Mouse (Mus musculus) layer of hippocampus, adult 9-10 months (tissue): ENCODE results near the gene Map3k11.

ENCODE experiments used
- DNase-seq: peaks from one replicate; pipeline ENCODE4 v3.0.0; 2022; ENCODE audit warnings: low spot score

Gene Map3k11

DNA sequence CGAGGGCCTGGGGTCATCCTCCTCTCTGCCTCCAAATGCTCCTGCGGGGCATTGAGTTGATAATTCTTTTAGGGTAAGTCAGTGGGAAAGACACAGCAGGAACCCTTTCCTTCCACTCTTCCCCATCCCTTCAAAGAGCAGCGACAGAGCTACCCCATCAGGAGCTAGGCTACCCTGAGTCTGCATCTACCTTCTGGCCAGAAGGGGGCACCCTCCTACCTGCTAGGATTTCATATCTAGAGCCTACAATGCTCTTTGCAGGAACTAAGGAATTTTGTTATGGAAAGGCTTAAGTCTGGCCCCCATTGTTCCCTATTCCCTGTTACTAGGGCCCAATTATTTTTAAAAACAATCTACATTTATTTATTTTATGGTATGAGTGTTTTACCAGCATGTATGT lies 22.7 kb downstream of the Map3k11 start:
- DNase-seq = no peak

DNA sequence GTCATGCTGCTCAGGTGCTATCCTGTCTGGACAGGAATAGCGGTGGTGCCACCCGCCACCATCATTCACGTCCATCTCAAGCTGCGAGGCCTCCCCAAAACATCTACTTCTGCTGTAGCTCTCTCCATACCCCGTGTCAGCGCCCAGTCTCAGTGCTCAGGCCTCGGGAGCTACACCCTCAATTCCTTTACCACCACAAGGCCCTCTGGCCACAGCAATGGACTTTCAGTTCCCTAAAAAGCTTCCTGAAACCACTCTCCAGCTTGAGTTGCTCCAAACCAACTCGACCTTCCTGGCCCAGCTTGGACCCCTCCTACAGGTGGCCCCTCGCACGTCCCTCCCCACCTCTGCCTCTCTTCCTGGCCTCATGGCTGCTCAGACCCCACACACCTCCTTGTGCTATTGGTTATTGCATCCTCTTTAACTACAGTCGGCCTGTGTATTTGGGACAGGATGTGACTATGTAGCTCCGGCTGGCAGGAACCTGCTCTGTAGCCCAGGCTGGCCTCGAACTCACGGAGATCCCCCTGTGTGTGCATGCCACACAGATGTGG lies 23.4 kb downstream of the Map3k11 start:
- no peak for DNase-seq

DNA sequence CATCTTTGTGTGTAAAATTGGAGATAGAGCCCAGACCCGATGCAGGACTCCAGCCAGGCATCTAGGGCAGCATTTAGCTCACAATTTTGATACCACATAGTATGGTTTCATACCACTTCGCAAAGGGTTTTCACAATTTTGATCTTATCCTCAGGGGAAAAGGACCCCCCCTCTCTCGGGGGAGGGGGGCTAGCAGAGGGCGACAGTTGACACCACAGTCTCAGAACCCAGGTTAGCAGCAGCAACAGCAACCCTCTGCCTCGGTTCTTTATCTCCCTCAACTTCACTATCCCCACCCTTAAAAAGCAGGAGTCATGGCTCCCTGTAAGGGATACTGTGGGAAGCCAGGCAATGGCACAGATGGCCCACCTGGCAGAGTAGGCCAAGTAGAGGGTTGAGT lies 24.7 kb downstream of the Map3k11 start:
- DNase-seq = no peak

DNA sequence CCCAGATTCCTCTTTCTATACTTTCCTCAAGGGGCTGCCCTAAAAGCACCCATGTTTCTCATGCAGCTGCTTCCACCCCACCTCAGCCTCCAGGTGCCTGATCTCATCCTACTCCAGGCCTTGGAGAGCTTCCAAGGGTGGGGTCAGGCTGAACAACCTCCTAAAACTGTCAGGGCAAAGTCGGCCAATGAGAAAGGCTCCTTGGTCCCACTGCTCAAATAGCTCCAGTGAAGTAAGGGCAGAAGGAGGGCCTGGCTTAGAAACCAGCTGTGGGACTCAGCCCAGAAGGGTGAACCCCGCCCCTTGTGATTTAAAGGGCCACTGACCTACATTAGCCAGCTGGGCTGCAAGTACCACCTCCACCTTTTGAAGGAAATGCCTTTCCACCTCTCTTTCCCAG lies 25.2 kb downstream of the Map3k11 start:
- no peak for DNase-seq

DNA sequence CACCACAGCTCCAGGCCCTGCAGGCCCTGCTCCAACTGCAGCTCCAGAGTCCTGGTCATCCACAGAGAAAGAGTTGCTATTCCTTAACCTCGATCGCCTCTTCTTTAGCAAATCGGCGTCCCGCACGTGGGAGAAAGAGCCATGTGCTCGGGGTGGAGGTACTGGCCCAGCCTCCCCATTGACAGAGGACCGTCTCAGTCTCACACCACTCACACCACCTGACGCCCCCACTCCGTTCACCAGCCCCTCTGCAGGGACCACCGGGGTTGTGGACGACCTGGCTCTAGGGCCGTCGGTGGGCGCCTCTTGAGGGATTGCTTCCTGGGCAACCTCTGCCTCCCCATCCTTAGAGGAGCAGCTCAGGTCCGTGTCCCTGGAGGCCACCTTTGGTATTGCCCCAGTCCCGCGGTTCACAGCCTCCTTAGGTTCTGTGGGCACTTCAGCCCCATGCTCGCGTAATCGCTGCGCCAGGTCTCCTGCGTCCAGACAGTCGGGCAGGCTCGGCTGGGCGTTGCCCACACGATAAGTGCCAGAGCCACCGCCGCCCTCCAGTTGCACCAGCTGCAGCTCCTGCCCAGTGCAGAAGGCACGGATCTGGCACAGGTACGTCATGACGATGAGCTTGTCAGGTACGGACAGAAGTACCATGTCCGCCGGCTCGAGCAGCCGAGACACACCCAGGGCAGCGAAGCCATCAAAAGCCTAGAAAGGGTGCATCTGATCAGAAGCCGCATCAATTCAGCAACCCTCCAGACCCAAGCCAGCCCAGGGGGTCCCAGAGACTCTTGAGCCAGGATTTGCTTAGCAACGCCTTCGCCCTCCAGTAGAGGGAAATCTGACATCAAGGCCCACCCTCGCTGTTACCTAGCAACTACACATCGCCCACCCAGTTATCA lies 27.5 kb downstream of the Map3k11 start:
- no peak for DNase-seq

DNA sequence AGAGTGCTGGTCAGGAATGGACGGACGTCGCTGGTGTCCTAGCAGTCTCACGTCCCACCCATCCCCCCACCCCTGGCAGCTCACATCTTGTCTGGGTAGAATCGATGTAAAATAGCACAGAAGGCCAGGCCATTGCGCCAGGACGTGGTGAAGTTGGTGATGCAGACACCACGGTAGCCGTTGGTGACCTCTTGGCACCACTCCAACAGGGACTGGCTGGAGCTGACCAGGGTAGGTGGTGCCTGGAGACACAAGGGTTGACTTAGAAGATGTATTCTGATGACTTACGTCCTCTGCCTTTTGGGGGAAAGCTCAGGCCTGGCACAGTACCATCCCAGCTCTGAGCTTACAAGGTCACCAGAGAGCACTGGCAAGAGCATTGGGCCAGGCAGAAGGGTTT lies 28.4 kb downstream of the Map3k11 start:
- DNase-seq = no peak

DNA sequence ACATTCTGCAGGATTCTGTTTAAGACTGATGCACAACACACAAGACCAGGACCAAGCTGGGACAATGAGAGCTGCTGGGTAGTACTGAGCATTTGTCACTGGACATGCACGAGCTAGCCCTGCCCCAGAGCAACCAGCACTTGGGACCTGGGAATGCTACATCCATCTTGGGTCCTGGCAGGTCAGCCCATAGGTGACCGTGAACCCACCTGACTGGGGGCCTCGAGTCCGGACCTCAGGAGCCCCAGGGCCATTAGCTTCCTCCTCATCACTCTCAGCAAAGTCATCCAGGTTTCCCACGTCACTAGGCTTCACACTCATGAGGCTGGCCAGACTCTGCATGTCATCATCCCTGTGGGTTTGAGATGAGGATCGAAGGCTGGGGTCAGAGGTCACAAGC lies 32.7 kb downstream of the Map3k11 start:
- no peak for DNase-seq

DNA sequence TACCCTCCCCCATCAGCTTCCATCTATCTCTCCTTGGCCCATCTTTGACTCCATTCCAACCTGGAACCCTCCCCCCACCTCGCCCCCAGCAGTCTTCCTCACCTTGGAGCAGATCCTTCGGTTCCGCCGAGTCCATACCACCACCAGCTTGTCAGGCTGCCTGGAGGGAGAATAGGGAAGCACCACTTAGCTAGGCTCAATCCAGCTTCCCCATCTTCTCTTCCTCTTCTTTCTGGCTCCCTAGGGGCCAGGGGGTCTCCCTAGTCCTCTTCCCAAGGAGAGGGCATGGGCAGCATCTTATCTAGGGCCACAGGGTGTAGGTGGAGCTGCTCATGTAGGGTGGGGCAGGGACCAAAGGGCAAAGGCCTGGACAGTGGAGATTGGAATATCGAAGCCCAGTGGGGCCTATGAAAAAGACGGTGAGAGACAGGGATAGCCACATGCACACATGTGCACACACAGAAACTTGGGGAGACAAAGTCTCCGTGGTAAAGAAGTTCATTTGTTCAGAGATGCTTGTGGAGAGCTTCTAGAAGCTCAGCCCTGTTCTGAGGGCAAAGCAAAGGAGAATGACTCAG lies 34.4 kb downstream of the Map3k11 start:
- no peak for DNase-seq

DNA sequence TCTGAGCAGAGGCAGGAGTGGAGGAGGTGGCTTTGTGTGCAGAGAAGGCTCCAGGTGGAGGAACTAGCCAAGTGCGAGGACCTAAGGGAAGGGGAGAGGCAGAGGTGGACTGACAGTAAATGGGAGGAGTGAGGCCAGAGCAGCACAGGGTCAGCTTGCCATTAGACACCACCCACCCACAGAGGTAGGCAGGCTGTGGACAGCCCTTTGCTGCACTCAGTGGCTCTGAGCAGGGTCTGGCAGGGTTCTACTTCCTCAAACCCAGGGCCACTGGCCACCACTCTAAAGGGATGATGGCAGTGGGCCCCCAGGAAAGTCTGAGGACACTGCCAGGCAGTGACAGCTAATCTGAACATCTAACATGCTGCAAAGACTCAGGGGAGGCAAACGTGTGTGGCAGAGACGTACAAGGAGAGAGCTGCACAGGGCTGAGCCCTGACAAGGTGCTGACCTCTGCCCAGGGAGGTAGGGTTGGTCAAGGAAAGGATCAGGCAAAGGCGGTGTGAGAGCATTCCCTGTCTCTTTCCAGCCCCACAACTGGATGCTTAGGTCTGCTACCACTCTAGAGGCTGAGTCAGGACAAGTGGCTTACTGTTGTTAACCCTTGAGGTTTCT lies 35.5 kb downstream of the Map3k11 start:
- DNase-seq = no peak

DNA sequence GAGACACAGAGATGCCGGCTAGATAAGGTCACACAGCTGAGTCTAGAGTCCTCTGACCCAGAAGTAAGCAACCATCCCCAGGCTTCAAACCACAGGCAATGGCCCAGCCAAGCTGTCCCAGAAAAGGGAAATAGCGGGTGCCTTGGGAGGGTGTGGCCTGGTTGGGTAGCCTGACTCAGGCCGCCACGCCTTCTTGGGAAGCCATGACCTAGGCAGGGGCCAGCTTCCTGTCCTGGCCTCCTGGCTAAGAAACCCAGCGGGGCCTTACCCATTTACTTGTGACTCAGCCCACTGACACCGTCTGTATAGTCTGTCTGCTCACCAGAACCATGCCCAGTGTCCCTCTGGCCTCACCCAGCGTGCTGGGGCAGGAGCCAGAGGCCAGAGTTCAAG lies 36.0 kb downstream of the Map3k11 start:
- no peak for DNase-seq

DNA sequence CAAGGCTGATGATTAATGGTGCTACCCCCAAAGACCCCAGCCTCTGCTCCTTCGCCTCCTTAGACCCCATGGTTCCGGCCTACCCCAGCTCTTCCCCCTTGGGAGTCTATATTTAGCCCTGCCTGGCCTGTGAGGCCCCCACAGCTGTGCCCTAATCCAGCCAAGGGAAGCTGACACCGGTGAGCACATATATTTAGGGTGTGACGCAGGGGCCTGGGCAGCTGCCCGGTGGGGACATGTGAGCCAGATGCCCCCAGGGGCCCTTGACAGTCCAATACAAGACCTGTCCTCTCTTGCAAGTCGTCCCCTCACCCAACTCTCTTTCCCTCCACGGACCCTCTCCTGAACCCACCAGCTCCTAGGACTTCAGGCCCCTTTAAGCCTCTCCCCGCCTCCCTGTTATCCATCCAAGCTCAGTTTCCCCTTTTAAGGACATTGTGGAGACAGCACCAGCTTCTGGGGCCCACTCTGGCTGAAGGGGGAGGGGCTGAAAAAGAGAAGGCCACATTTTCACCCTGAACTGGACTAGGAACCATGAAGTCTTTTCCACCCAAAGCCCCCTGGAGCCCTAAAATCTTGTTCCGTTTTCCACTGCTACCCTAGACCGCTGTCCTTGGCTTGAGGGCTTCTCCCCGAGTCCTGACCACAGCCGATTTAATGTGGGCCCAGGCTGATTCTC lies 36.6 kb downstream of the Map3k11 start:
- no peak for DNase-seq

DNA sequence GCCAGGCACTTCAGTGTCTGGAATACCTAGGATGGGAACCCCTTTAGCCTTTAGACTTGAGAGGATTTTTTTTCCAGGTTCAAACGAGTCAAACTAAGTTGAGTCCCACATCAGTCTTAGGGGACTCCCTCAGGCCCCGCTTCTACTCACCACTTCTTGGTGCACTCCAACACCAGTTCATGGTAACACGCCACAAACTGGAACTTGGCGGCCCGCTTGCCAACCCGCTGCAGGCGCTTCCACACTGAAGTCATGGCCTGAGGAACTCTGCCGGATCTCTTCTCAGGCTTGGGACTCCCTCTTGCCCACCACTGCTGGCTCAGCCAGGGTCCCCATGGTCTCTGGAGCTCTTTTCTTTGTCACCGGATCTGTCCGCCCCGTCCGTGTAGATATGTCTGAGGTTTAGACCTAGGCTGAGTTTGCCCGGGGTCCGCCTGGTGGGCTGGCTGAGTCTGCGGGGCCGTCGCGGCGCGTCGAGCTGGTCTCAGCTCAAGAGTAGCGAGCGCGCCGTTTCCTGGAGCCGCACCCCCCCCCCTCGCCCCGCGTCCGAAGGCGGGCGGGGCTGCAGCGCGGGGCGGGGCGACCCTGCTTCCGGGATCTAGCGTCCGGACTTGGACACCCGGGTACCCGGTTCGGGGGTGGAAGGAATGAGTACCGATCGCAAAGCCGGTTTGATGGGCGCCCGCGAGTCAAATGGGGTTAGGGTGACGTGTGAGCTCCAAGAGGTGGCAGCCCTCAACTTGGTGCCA lies 37.4 kb downstream of the Map3k11 start, which contains the start of gene Ehbp1l1:
TSS of gene Ehbp1l1 (minus strand) at position 551 of the 749 bp plus-strand sequence.
- no peak for DNase-seq

DNA sequence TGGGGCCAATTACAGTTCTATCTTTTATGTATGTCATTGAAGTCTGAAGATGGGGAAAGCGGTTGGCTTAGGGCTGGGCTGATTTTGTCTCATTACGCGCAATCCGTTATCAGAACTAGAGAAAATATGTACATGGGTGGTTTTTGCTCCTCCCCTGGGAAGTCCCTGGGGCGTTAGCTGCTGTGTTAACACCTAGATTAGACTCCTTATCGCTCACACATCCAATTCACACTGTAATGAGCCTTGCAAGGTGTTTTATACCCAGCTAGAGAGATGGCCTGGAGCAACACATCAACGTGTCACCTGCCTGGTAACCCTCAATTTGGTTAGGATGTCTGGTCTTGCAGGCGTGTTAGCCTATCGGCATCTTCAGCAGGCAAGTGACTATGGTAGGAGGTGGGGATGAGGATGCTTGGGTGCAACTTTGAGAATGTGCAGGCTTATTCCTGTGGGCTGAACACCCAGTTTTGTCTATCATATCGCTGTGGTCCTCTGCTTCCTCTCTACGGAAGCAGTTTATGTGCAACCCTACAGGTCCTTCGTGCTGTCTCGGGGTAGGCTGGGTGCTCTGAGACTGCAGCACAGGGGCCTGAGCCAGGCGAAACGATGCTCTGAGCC lies 38.5 kb downstream of the Map3k11 start:
- DNase-seq = no peak

DNA sequence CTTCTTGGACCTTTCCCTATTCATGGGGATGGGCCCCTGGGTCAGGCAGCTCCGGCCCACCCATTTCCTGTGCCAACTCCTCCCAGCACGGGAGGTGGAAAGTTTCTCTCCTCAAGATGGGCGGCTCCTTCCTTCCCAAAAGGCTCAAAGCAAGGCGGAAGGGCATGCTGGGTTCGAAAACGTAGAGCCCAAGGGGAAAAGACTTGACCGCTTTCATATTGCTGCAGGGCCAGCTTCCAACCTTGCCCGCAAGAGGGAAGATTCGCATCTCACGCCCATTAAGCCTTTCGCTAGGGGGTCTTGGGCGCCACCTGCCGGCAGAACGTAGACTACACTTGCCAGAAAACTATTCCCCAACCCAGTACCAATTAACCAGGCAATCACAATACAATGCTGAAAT lies 39.2 kb downstream of the Map3k11 start:
- DNase-seq = peak; percentile 83

DNA sequence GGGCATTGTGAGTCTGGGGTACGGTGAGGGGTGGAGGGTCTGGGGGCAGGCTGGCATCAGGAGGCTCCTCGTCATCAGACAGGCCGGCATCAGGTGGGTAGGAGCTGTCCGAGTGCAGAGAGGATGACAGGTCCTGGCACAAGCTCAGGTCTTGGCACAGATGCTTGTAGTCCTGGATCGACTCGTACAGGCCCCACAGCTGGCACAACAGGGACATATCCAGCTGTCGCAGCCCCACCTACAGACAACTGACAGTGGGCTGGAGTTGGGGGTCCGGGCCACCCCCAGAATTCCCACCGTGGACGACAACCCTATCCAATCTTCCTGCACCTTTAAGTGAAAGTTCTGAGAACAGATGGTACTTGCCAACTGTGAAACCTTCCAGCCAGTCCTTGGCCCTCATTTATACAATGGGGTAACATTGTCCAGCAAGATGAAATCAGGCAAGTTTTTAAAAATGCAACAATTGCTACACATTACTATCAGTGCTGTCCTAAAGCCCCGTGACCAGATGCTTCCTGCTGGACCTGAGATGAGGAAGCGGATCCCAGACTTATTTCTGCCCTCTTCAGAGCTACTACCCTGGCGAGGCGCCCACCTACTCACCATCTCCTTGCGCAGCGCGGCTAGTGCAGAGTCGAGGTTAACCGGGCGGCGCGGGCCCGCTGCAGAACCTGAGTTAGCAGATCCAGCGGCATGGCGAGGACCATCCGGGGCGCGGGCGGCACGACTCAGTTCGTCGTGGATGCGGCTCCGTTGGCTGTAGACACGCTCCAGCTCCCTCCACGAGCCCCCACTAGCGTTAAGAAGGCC lies 40.3 kb downstream of the Map3k11 start:
- DNase-seq = no peak

DNA sequence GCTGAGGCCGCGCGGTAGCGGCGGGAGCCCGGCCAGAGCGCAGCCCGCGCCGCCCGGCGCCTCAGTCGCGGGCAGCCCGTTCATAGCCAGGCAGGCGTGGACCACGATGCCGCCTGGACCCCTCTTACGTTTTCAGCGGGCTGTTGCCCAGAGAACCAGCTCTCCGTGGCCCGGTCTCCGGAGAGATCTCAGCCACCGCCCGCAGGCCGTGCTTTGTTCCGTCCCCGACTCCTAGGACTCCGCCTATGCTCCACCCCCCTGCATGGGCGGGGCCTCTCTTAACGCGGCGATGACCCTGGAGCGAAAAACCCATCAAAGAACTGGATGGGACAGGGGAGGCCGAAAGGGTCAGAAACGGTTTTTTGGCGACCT lies 40.9 kb downstream of the Map3k11 start, which contains the start of gene Fam89b:
TSS of gene Fam89b (minus strand) at position 210 of the 372 bp plus-strand sequence.
- DNase-seq = no peak

DNA sequence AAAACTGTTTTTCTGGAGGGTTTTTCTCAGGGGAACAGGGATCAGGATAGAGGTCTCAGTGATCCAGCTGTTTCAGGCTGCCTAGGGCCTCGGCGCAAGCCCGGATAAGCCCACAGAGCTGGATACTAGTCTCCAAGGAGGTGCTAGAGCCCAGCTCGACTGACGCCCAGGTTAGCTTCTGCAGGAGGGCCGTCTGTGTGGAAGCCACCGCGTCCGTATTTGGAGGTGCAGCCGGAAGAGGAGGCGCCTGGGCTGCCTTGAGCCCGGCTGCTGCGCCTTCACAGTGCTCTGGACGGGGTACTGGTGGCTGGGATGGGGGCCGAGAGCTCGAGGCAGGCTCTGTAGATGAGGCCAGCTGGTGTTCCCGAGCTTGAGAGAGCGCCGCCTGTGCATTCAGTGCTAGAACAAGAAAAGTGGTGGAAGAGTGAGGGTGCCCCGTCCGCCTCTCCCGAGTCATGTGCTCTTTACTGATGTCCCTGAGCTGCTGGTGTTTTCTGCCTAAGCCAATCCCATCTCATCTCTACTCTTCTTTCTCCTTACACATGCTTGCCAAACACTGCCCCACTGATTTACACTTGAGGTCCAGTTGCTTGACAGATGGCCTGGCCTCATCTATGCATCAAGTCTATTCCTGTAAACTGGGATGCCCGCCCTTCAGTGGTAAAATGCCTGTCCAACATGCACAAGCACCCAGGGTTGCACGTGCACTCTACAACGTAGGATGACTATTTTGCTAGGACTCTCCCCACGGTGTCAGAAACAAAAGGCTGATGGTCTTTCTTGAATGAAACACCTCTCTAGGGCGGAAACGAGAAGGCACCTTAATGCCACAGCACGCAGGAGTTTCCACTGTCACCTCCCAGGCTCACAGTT lies 42.0 kb downstream of the Map3k11 start:
- DNase-seq = no peak

DNA sequence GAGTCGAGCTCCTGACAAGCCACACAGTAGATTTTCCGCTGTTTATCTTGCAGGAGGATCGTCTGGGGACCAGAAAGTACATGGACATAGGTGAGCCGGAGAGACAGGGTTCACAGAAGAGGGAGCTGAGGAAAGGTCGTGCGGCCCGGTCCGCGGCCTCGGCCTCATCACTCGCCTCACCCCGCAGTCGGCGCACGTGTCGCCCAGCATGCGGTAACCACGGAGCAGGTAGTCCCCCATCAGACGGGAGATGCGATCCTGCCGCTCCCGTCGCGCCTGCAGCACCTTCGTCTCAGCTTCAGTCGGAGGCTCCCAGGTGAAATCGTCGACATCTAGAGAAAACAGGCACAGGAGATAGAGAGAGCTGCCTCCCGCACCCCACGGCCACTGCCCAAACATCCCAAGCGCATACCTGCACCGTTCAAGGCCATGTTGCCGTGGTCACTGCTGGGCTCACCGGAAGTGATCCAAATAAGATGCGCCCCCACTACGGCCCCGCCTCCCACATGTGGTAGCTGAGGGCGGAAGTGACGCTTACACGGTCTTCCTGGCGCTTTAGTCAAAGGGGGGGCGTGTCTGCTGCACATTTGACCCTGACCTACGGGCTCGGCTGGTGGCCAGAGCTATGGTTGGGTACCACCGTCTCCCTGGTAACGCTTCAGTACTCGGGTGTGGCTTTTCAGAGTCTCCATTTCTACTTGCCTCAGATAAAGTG lies 42.9 kb downstream of the Map3k11 start:
- DNase-seq = peak; percentile 85

DNA sequence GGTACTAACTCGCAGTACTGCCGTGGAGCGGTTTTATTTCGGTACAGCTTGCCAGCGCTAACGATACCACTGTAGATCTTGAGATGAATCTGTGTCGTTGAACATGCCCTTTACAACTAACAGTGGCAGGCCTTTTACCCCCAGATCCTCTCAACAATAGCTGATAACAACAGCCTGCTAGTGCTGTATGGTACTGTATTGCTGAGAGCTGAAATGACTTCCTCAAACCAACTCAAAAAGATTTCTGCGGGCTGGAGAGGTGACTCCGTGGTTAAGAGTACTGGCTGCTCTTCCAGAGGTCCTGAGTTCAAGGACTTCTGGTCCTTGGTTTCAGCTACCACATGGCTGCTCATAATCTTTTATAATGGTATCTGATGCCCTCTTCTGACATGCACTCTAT lies 45.8 kb downstream of the Map3k11 start:
- DNase-seq = no peak
